ENCODE assay signal across 7 mouse cellular contexts in genomic region chr19:7217926-7218267, GRCm38 (mm10). TPM values are rescaled to one million over a fixed set of nuclear protein-coding genes. Genes with fewer than 3 reads are reported as not detected.
DNase-seq lines count a peak whose midpoint lies in the region; ATAC-seq and TF ChIP-seq lines count a peak whose summit lies in the region.

No protein-coding gene starts in this region.

- 0% methylated on average over 6 of the region's 6 CpGs for WGBS in macrophage (ENCODE audit: missing documents)

- peak overlapping the region; percentile 11 for H3K4me3 ChIP-seq in C2C12 (ENCODE audit: insufficient read depth, poor library complexity, severe bottlenecking)
- peak overlapping the region; percentile 40 to 75 for H3K4me3 ChIP-seq in ES-E14 (ENCODE audit: insufficient read depth in 1 of 2, low read depth in 1 of 2, low read length in 2 of 2, poor library complexity in 1 of 2, severe bottlenecking in 1 of 2)
- H3K4me3 ChIP-seq in macrophage (ENCODE audit: inconsistent target): peak overlapping the region; percentile 90

- peaks cover 42% of the 10 kb centered on the region for H3K79me3 ChIP-seq in C2C12 (ENCODE audit: low read depth)

- in situ Hi-C loops in ES-E14 (cut with MboI; ENCODE audit: low sequenced_read_pairs in 2 of 2, unreplicated experiment in 2 of 2): no loop called here

- peak; percentile 53 for ATAC-seq in granulocyte monocyte progenitor cell, adult 5-6 weeks (replicated peaks; ENCODE audit: poor library complexity, severe bottlenecking)

- H3K36me3 ChIP-seq in C2C12 (ENCODE audit: control insufficient read depth, insufficient read depth) (peaks cover 34% of the 10 kb centered on the region), ES-E14 (ENCODE audit: control insufficient read depth, insufficient read depth, low read length, poor library complexity, severe bottlenecking) (peaks cover 17% of the 10 kb centered on the region), macrophage (ENCODE audit: inconsistent target) (peaks cover 9% of the 10 kb centered on the region; the same call in 1 of the 2 replicates)

- H3ac ChIP-seq in C2C12 (ENCODE audit: control insufficient read depth, insufficient read length, low read depth): peak overlapping the region; percentile 49

- no peaks in the 10 kb centered on the region for H3K9me3 ChIP-seq in ES-E14 (ENCODE audit: control insufficient read depth, insufficient read depth, low read depth, low read length)

- H3K27ac ChIP-seq in ES-E14 (ENCODE audit: insufficient read depth, low read depth, low read length, poor library complexity, severe bottlenecking) (no peak overlapping the region), macrophage (peak overlapping the region; percentile 17)

- no peak for DNase-seq in ES-E14 (ENCODE audit: low read depth, low spot score)
- no peak for DNase-seq in testis, postnatal 10 days (ENCODE audit: low spot score)
- no peak for DNase-seq in kidney, postnatal 4 days
- DNase-seq in gastrocnemius, postnatal 14 days: no peak

- TF ChIP-seq CTCF in C2C12 (IDR thresholded peaks at IDR 0.05; ENCODE audit: control insufficient read depth, insufficient read depth, insufficient read length): no peak

- intact Hi-C loops in gastrocnemius, postnatal 14 days (cut with DNase I; ENCODE audit: low total_unique reads): no loop called here

- peak overlapping the region; percentile 32; the same call in 1 of the 2 replicates for H3K9ac ChIP-seq in ES-E14 (ENCODE audit: insufficient read depth, low read depth, low read length, poor library complexity, severe bottlenecking)

- H3K27me3 ChIP-seq in C2C12 (ENCODE audit: control insufficient read depth, insufficient read depth, insufficient read length): no peaks in the 10 kb centered on the region

- H3K79me2 ChIP-seq in C2C12 (ENCODE audit: control insufficient read depth, insufficient read depth) (peaks cover 45% of the 10 kb centered on the region), macrophage (ENCODE audit: inconsistent target) (peaks cover 43% of the 10 kb centered on the region)

- peaks cover 6 to 8% of the 10 kb centered on the region in 2 experiments; a peak in 2 of 4 replicates for H3K4me1 ChIP-seq in ES-E14 (ENCODE audit: control insufficient read depth in 2 of 2, insufficient read depth in 2 of 2, low read length in 2 of 2, poor library complexity in 1 of 2)

TF ChIP-seq in C2C12, 6 proteins besides CTCF, POLR2A, EP300 and RAD21:
- TF ChIP-seq CEBPB (IDR thresholded peaks at IDR 0.05; ENCODE audit: low read depth) (no peak), MAX (IDR thresholded peaks at IDR 0.05) (no peak), USF1 (IDR thresholded peaks at IDR 0.05; ENCODE audit: low read depth) (no peak), MYOG (IDR thresholded peaks at IDR 0.05; ENCODE audit: control insufficient read depth, extremely low read depth, insufficient read length) (no peak), MYOD1 (IDR thresholded peaks at IDR 0.05; ENCODE audit: control insufficient read depth, insufficient read length, low read depth) (no peak), FOSL1 (IDR thresholded peaks at IDR 0.05; ENCODE audit: insufficient read depth, low read length, poor library complexity, severe bottlenecking) (no peak)
TF ChIP-seq in C2C12: peak in this region for 0.

TF ChIP-seq in ES-E14, 5 proteins besides CTCF, POLR2A, EP300 and RAD21:
- TF ChIP-seq MAFK (IDR thresholded peaks at IDR 0.05; ENCODE audit: insufficient read depth, low read depth, low read length): 0 out of 2 replicates have a peak, but pooled peaks have one; percentile 16
- no peak for TF ChIP-seq CHD2 (IDR thresholded peaks at IDR 0.05; ENCODE audit: low read depth, low read length)
- no peak for TF ChIP-seq ZNF384 (IDR thresholded peaks at IDR 0.05; ENCODE audit: low read depth, low read length)
- no peak for TF ChIP-seq ZC3H11A (IDR thresholded peaks at IDR 0.05; ENCODE audit: borderline replicate concordance, low read depth, low read length)
- no peak for TF ChIP-seq HCFC1 (IDR thresholded peaks at IDR 0.05; ENCODE audit: borderline replicate concordance, insufficient read depth, low read length)

RNA-seq across cellular contexts. Expression of gene Cox8a, which starts 0.5 kb away (rescaled TPM):
- polyA plus RNA-seq in C2C12 (2012; fragmentation: generic; extraction: Trizol) (960 TPM), macrophage (2018) (220 to 440 TPM (median 391 TPM) in 3 replicates)
- 882 and 1,211 TPM in 2 replicates for total RNA-seq in ES-E14 (2012; rRNA removed)
- 854 and 878 TPM in 2 replicates for total RNA-seq in granulocyte monocyte progenitor cell, adult 5-6 weeks (2014; fragmentation: Nextera tagmentation)
- 563 and 615 TPM in 2 replicates for total RNA-seq in granulocyte monocyte progenitor cell, adult 5-6 weeks (2017)
- total RNA-seq in macrophage (2018; cell fraction: chromatin; rRNA removed): 10 to 100 TPM in 17 of 26 experiments, 1 to 10 TPM in 8, not detected in 1; 3.1 to 75.9 (median 13.0) TPM
- total RNA-seq in macrophage (2018; cell fraction: cytosol; rRNA removed): 100 to 1,000 TPM; 349 to 700 (median 528) TPM
- 10 to 100 TPM; 17.2 to 99.4 (median 57.5) TPM for total RNA-seq in macrophage (2018; cell fraction: nucleus; rRNA removed)
- 100 to 1,000 TPM; 167 TPM for total RNA-seq in gastrocnemius, postnatal 14 days (2021)

RNA-seq across cellular contexts. Expression of gene Otub1, which starts 11.8 kb away (rescaled TPM):
- polyA plus RNA-seq in C2C12 (2012; fragmentation: generic; extraction: Trizol): 121 TPM
- total RNA-seq in ES-E14 (2012; rRNA removed): 117 and 123 TPM in 2 replicates
- 61.0 and 61.2 TPM in 2 replicates for total RNA-seq in granulocyte monocyte progenitor cell, adult 5-6 weeks (2014; fragmentation: Nextera tagmentation)
- 63.0 and 69.0 TPM in 2 replicates for total RNA-seq in granulocyte monocyte progenitor cell, adult 5-6 weeks (2017)
- total RNA-seq in macrophage (2018; cell fraction: chromatin; rRNA removed): 10 to 100 TPM; 19.5 to 48.4 (median 36.8) TPM
- total RNA-seq in macrophage (2018; cell fraction: cytosol; rRNA removed): 10 to 100 TPM; 52.2 to 76.7 (median 65.6) TPM
- 10 to 100 TPM; 25.7 to 57.4 (median 43.5) TPM for total RNA-seq in macrophage (2018; cell fraction: nucleus; rRNA removed)
- polyA plus RNA-seq in macrophage (2018): 63.3 to 78.4 TPM (median 68.3 TPM) in 3 replicates
- 10 to 100 TPM; 52.6 to 62.6 TPM for total RNA-seq in gastrocnemius, postnatal 14 days (2021)

RNA-seq across cellular contexts. Expression of gene Naa40, which starts 23.1 kb away (rescaled TPM):
- 16.8 TPM for polyA plus RNA-seq in C2C12 (2012; fragmentation: generic; extraction: Trizol)
- 50.9 and 56.1 TPM in 2 replicates for total RNA-seq in ES-E14 (2012; rRNA removed)
- 67.4 and 72.3 TPM in 2 replicates for total RNA-seq in granulocyte monocyte progenitor cell, adult 5-6 weeks (2014; fragmentation: Nextera tagmentation)
- total RNA-seq in granulocyte monocyte progenitor cell, adult 5-6 weeks (2017): 42.9 and 49.3 TPM in 2 replicates
- total RNA-seq in macrophage (2018; cell fraction: chromatin; rRNA removed): 100 to 1,000 TPM in 6 of 26 experiments, 10 to 100 TPM in 20; 43.7 to 118 (median 77.6) TPM
- total RNA-seq in macrophage (2018; cell fraction: cytosol; rRNA removed): 10 to 100 TPM; 17.6 to 32.0 (median 25.1) TPM
- 10 to 100 TPM; 32.1 to 95.4 (median 52.3) TPM for total RNA-seq in macrophage (2018; cell fraction: nucleus; rRNA removed)
- 17.5 to 29.1 TPM (median 25.8 TPM) in 3 replicates for polyA plus RNA-seq in macrophage (2018)
- total RNA-seq in gastrocnemius, postnatal 14 days (2021): 10 to 100 TPM in 1 of 2 experiments, 1 to 10 TPM in 1; 9.1 to 11.7 TPM

RNA-seq across cellular contexts. Expression of gene Rcor2, which starts 49.2 kb away (rescaled TPM):
- polyA plus RNA-seq in C2C12 (2012; fragmentation: generic; extraction: Trizol): 21.0 TPM
- 161 and 192 TPM in 2 replicates for total RNA-seq in ES-E14 (2012; rRNA removed)
- 3.1 and 6.9 TPM in 2 replicates for total RNA-seq in granulocyte monocyte progenitor cell, adult 5-6 weeks (2014; fragmentation: Nextera tagmentation)
- total RNA-seq in granulocyte monocyte progenitor cell, adult 5-6 weeks (2017): 3.4 and 5.2 TPM in 2 replicates
- total RNA-seq in macrophage (2018; cell fraction: chromatin; rRNA removed): 10 to 100 TPM in 1 of 26 experiments, 1 to 10 TPM in 14, under 1 TPM in 7, not detected in 4; 0.33 to 19.0 (median 1.8) TPM
- total RNA-seq in macrophage (2018; cell fraction: cytosol; rRNA removed): 1 to 10 TPM in 4 of 26 experiments, under 1 TPM in 19, not detected in 3; 0.07 to 1.8 (median 0.41) TPM
- total RNA-seq in macrophage (2018; cell fraction: nucleus; rRNA removed): 1 to 10 TPM in 10 of 26 experiments, under 1 TPM in 10, not detected in 6; 0.25 to 4.5 (median 1.0) TPM
- 0.52 to 0.81 TPM (median 0.66 TPM) in 3 replicates for polyA plus RNA-seq in macrophage (2018)
- 1 to 10 TPM; 2.1 to 8.8 TPM for total RNA-seq in gastrocnemius, postnatal 14 days (2021)

Comparison
In these comparisons a context has a peak if more than half of its experiments do, and no peak if none do; other contexts are left out.
1. H3K4me3 ChIP-seq: peak in every context shown above with its lines; median percentile 90 in macrophage; 58 in ES-E14; 11 in C2C12.